Mouse (Mus musculus) liver (tissue): ENCODE measurements at regions not wholly inside any gene's neighbourhood (a gene's known extent, or its start where the extent isn't known, plus 50 kb on each side); places are given as distances from the start of the nearest gene placed in this dataset.

Source experiments
- DNase-seq: peaks from one replicate; pipeline ENCODE4 v3.0.0-alpha.2; 2020; ENCODE audit warnings: mixed read lengths

- DNase-seq = no peak
Observed at GRCm38 (mm10) chr9:46938628-46939027, 59.9 kb upstream of the Gm4791 start.

- DNase-seq = no peak
Observed at GRCm38 (mm10) chr9:46925641-46926040, 72.9 kb upstream of the Gm4791 start.

- no peak for DNase-seq
Observed at GRCm38 (mm10) chr9:46920081-46920480, 78.5 kb upstream of the Gm4791 start.

GRCm38 (mm10) chr9:46913238-46913637 is 85.3 kb upstream of the Gm4791 start:
- DNase-seq = no peak

GRCm38 (mm10) chr9:46909412-46910013 is 89.0 kb upstream of the Gm4791 start:
- no peak for DNase-seq

GRCm38 (mm10) chr9:46905081-46905480 is 93.5 kb upstream of the Gm4791 start:
- DNase-seq = no peak

GRCm38 (mm10) chr9:46903491-46904220 is 94.9 kb upstream of the Gm4791 start:
- no peak for DNase-seq

GRCm38 (mm10) chr9:46899283-46899682 is 99.3 kb upstream of the Gm4791 start:
- DNase-seq = no peak

- no peak for DNase-seq
Observed at GRCm38 (mm10) chr9:46898120-46898519, 100.4 kb upstream of the Gm4791 start.

- no peak for DNase-seq
Observed at GRCm38 (mm10) chr9:46891829-46892228, 106.7 kb upstream of the Gm4791 start.

GRCm38 (mm10) chr9:46889933-46890662 is 108.4 kb upstream of the Gm4791 start:
- no peak for DNase-seq

GRCm38 (mm10) chr9:46871211-46871994 is 127.1 kb upstream of the Gm4791 start:
- DNase-seq = no peak

GRCm38 (mm10) chr9:46863934-46864333 is 134.6 kb upstream of the Gm4791 start:
- DNase-seq = no peak

- no peak for DNase-seq
Observed at GRCm38 (mm10) chr9:46851753-46852152, 146.8 kb upstream of the Gm4791 start.

- no peak for DNase-seq
Observed at GRCm38 (mm10) chr9:46851336-46851735, 147.2 kb upstream of the Gm4791 start.

GRCm38 (mm10) chr9:46845276-46845675 is 153.3 kb upstream of the Gm4791 start:
- DNase-seq = no peak

GRCm38 (mm10) chr9:46843781-46844180 is 154.8 kb upstream of the Gm4791 start:
- no peak for DNase-seq

- no peak for DNase-seq
Observed at GRCm38 (mm10) chr9:46841571-46841970, 157.0 kb upstream of the Gm4791 start.

- DNase-seq = no peak
Observed at GRCm38 (mm10) chr9:46835261-46835660, 163.3 kb upstream of the Gm4791 start.

- no peak for DNase-seq
Observed at GRCm38 (mm10) chr9:46830746-46831560, 167.6 kb upstream of the Gm4791 start.

GRCm38 (mm10) chr9:46830316-46830715 is 168.2 kb upstream of the Gm4791 start:
- DNase-seq = no peak

- DNase-seq = no peak
Observed at GRCm38 (mm10) chr9:46824703-46825102, 173.8 kb upstream of the Gm4791 start.
